Mouse (Mus musculus): Measurements from ENCODE around the gene Pheta2.

- no peak for TF ChIP-seq GATA1 (IDR thresholded peaks at IDR 0.05; ENCODE audit: low read length)
- TF ChIP-seq TAL1 (IDR thresholded peaks at IDR 0.05; ENCODE audit: low read length), result no peak
Observed at GRCm38 (mm10) chr15:82347303-82347676, 8.5 kb downstream of the Pheta2 start.

Data from erythroblast, embryonic 14.5 days (primary cell).